Mouse (Mus musculus): ENCODE measurements around the gene Slc25a34.

DNA sequence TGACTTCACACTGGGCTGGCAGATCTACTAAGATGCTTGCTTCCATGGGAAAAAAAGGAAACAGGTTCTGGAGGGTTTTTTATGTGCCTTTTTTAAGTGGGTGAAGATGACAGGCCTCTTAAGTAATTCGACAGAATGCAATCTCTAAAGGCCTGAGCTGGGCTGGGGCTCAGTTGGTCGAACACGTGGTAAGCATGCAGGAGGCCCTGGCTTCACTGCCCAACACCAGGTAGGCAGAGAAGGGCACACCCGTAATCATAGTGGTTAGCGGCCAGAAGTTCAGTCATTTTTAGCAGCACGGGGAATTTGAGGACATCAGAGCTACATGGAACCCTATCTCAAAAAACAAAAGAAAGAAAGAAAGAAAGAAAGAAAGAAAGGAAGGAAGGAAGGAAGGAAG lies 30.9 kb upstream of the Slc25a34 start:
- no peak for TF ChIP-seq CTCF (IDR thresholded peaks at IDR 0.05; ENCODE audit: control insufficient read depth, insufficient read depth, insufficient replicate concordance, low read depth, low read length)
- TF ChIP-seq POLR2A (IDR thresholded peaks at IDR 0.05; ENCODE audit: control insufficient read depth, low read depth, low read length), result no peak
